Mouse (Mus musculus) CD4-positive helper T cell, adult 2 months (primary cell): ENCODE data around the gene Synj2.

Source experiments
- DNase-seq: peaks from one replicate; pipeline ENCODE4 v3.0.0-alpha.2; 2012; ENCODE audit warnings: low read depth, missing footprints, low spot score

The Synj2 gene

DNA sequence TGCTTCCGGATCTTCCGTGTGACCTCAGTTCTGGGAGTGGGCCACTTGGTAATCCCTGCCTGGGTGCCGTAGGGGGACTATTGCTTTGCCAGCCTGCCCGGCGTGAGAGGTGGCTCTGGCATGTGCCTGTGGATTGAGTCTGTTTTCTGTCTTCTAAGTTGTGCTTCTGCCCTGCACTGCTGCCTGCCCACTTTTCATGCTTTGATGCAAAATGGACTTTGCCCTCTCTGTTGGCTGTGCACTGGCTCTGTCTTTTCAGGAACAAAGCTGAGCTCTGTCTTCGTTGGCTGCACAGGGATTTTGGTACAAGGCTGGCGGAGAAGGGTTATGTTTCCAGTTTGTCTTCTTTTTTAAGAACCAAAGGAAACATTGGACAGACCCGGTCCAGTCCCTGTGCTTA lies 95.4 kb downstream of the Synj2 start:
- no peak for DNase-seq

DNA sequence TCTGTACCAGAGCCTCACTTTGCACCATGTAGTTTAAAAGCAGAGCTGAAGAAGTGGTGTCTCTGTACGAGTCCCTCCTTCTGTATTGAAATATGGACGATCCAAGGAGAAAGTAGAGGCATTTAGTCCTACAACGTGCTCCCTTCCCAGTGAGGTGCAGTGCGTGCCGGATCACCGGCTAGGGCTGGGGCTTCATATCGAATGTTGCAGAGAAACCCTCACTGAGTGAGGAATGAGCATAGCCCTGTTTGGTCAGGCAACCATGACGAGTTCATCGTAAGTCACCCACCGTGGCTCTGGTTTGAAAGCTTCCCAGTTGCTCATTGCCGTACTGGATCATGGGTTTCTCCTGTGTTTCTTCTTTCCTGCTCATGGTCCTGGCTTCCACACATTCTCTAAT lies 95.8 kb downstream of the Synj2 start:
- DNase-seq: no peak

DNA sequence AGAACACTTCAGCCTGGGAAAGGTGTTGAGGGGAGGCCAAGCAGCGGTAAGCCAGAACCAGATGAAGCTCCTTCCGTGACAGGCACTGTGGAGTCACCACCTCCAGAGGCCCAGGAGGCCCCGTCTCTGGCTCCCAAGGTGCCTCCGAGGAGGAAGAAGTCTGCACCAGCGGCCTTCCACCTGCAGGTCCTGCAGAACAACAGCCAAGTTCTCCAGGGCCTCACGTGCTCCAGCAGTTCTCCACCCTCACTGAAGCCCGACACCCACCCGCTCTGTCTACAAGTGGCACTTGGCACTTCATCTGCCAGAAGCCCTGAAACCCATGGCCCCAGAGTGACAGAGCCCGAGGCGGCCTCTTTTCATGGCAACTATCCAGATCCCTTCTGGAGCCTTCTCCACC lies 96.4 kb downstream of the Synj2 start:
- no peak for DNase-seq

DNA sequence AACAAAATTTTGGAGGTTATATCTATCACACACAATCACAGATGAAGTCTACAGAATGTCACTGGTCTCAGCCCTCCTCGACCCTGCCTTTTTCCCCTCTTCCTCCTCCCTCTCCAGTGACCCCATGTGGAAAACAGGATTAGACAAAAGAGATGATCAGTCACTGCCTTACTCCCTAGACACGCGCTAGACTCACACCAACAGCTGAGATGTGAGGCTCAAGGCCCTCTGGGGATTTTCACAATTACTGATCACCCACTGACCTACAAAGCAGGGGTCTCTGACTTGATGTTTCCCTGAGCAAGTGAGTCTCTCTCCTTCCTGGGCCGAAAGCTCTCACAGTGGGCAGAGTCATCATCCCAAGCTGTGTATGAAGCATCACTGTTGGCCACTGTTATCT lies 111.7 kb downstream of the Synj2 start:
- DNase-seq: no peak

DNA sequence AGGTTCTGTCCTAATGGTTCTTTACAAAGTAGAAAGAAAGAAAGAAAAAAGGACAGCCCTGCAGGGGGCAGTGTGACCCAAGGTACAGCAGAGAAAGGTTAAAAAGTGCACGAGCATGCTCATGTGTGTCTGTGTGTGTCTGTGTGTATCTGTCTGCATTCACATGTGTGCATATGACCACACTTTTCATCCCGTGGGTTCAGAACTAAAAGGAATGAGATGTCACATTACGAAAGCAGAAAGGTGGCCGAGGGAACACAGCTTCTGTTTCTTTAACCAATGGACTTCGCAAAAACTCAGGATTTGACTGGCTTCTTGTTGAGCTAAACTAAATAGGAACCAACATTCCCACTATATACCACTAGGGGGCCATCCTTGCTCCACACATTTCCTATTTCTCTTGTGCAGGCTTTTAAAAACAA lies 113.9 kb downstream of the Synj2 start:
- DNase-seq: peak; percentile 56

DNA sequence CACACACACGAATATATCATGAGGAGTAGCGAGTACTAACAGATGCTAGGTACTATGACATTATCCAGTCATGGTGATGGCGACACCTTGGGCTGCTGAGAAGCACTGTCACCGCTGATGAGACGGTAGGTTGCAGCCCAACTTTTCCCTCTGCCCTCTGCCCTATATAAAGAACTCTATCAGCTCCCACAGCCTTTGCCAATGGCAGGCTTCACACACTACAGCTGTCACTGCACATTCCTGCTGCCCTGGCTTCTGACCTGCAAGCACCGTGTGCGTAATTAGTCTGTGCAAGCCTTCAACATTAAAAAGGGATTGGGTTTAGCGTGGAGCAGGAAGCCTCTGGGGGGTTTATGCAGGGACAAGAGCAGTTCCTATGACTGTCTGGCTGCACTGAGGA lies 121.7 kb downstream of the Synj2 start:
- no peak for DNase-seq

DNA sequence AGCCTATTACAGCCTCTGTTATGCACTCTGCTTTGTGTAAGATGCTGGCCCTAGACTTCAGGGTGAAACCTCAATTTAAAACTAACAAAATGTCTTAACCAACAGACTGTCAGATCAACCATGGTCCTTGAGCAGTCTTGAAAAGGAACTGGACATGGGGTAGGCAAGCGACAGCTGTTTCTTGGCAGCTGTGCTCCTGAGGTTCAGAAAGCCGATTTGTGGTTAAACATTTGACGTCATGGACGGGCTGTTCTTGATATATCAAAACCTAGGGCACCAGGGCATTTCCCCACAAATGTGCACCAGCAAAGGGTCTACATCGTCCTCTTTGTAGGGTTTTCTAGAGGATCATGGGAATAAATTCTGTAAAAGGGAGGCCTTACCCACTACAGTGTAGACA lies 122.5 kb downstream of the Synj2 start:
- no peak for DNase-seq

DNA sequence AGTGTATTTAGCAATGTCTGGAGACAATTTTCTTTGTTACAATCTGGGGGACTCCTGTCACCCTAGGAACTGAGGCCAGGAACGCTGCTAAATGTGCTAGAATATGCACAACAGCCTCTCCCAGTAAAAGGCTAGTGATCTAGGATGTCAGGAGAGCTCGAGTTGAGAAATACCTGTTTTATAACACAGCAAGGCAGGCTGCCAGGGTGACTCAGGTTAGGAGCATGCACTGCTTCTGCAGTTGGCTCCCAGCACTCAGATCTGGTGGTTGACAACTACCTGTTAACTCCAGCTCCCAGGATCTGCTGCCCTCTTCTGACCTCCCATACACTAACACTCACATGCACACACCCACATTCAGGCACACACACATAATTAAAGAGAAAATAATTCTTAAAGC lies 124.9 kb downstream of the Synj2 start:
- DNase-seq: no peak

DNA sequence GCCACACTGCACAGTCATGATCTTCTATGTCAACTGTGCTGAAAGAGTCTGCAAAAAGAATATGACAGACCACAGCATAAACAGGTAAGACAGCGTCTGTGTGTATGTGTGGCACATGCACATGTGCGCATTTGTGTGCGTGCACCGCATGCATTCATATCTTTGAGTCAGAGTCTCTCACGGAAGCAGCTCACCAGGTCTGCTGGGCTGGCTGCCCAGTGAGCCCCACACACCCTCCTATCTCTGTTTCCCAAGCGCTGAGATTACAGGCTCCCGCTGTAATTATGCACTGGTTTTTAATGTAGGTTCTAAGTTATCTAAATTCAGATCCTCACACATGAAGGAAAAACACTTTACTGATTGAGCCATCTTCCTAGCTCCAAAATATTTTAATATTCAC lies 126.5 kb downstream of the Synj2 start:
- DNase-seq: no peak

DNA sequence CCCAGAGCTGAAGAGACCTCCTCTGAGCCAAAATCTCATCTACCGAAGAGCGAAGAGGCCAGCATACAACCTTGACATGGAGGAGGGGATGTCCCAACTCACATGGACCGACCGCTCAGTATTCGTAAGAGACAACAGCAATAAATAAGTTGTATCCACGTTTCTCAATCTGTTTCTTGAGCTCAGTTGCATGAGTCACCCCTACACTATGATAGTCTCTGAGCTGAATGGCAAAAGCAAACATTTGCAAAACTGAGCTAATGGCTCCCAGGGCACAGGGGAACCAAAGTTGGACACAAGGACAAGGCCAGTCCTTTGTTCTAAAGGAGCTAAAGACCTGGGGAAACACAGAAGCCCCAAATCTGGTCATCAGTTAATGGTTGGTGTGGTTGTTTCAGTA lies 128.8 kb downstream of the Synj2 start:
- no peak for DNase-seq

DNA sequence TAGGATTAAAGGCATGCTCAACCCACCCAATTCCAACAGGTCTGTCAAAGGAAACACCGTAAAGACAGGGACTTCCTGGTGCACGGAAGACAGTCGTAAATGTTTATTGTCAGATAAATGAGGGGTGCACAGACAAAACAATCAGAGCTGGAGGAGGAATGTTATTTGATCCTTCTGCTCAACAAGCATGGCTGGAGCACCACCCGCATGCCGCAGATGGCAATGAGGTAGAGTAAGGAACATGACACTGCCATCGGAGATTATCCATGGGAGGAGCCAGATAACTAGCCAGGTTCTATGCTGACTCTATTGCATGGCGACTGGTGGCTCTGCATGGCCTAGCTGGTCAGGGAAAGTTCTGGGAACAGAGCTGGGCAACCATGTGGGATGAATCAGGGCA lies 132.3 kb downstream of the Synj2 start:
- DNase-seq: no peak

DNA sequence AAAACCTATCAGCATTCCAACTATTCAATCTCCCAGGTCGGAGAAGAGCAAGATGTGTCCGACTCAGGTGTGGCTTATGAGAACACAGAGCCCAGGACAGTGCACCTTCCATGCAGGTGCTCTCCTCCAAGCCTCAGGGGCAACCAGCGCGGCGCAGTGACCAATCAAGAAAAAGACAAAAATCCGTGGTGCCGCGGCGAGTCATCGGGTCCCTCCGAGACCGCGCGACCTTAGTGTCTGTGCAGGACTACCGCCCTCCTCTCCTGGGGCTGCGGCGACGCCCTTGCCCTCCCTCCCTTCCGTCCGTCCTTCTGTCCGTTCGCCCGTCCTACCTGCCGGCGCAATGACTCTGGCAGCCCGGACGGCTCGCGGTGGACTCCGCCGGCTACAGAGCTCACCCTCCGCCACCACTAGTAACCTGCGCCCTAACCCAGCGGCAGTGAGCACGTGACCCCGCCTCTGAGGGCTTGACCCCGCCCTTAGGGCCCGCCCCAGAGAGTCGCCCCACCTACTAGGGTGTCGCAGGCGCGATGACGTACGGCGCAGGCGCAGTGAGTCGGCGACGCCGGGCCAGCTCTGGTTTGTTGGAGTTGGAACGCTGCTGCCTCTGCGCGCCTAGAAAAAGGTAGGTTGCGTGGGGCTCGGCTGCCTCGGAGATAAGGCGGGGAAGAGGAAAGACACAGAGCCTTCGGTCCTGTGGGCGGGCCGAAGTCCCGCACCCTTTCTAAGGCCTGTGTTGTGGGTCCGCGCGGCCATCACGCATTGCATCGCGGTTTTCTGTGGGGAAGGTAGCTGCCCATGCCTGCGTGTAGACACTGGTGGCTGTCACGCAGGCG lies 138.4 kb downstream of the Synj2 start, which contains the start of the genes Serac1 and Gtf2h5:
Gene Serac1 (minus strand): TSS at position 455 of the 836 bp plus-strand sequence.
Gene Gtf2h5 (plus strand): TSS at position 500 of the 836 bp plus-strand sequence.
- peak; percentile 97 for DNase-seq

DNA sequence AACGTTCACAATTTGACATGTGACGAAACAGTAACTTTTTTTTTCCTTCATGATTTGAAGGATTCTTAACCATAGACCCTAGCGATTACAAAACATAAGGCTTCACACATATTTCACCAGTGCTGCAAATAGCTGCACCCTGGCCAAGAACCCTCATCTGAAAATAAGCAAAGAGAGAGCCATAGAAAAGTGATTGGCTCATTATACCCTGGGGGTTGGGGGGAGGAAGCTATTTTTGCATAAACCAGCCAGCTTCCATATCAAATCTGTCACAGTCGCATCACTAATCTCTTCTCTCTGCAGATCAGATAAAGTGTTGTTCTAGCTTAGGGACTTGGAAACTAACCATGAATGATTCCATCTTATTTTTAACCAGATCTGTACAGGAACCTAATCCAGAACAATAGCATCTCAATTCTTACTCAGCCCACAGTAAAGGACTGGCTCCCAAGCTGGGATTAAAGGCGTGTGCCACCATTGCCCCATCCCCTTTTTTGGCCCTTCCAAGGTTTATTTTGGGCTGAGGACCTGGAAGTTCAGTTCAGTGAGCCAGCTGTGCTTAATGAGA lies 142.3 kb downstream of the Synj2 start:
- DNase-seq: no peak

DNA sequence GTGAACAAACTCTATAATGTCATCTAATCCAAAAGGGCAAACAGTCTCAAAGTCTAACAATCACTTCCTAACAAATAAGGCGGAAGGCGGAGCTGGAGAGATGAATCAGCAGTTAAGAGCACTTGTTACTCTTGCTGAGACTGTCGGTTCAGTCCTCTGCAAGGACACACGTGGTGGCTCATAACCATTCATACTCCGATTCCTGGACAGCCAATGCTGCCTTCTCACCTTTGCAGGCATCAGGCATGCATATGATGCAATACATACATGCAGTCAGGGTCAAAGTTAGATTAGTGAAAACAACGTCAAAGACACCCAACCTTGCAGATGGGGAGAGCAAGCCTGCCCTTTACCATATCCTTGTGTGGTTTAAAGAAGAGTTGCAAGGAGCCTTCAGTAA lies 150.5 kb downstream of the Synj2 start:
- no peak for DNase-seq
